8 mouse cellular contexts compared by ENCODE assay signal in the genomic region with DNA sequence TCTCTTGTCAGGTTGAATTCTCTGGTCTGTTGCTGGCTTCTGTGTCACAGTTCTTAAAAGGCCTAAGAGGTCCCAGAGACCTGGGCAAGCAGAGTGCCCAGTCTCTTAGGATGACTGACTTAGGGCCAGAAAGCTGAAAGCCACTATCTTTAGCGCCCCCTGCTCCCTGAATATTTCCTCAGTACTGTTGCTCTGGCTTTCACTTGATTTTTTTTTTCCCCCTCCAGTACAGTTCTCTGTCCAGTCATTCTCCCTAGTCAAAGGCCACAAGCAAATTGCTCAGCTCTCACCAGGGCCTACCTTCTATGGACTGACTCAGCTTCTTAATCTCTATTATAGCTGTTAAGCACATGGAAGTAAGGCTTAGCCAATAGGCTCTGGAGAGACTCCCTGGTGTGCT. TPM values are rescaled to one million over a fixed set of nuclear protein-coding genes. Genes with fewer than 3 reads are reported as not detected.
DNase-seq lines count a peak whose midpoint lies in the region; ATAC-seq lines count a peak whose summit lies in the region.

No protein-coding gene starts in this region.

- ATAC-seq in heart, embryonic 15.5 days (replicated peaks; ENCODE audit: insufficient number of reproducible peaks, insufficient read depth, low FRiP score, low read depth), result no peak
- ATAC-seq in forebrain, embryonic 13.5 days, result no peak
- no peak for ATAC-seq in limb, embryonic 12.5 days (ENCODE audit: insufficient number of reproducible peaks, insufficient read depth, low FRiP score, low TSS enrichment, low read depth)

- peaks cover 42% of the 10 kb centered on the region for H3K4me1 ChIP-seq in heart, embryonic 15.5 days (replicated peaks)
- peaks cover 59% of the 10 kb centered on the region for H3K4me1 ChIP-seq in forebrain, embryonic 13.5 days
- H3K4me1 ChIP-seq in limb, embryonic 12.5 days (replicated peaks), result peaks cover 41% of the 10 kb centered on the region

- DNase-seq in heart, postnatal 25 days (ENCODE audit: low spot score), result no peak
- peak; percentile 73 for DNase-seq in MN1 (ENCODE audit: low spot score)
- DNase-seq in retina, embryonic 14.5 days (ENCODE audit: low spot score), result peak; percentile 49
- no peak for DNase-seq in ovary, postnatal 10 days (ENCODE audit: low spot score)
- no peak for DNase-seq in layer of hippocampus, adult 8-10 months (ENCODE audit: low spot score in 2 of 2)

- H3K27me3 ChIP-seq in heart, embryonic 15.5 days, result no peaks in the 10 kb centered on the region
- no peaks in the 10 kb centered on the region for H3K27me3 ChIP-seq in forebrain, embryonic 13.5 days
- H3K27me3 ChIP-seq in limb, embryonic 12.5 days, result no peaks in the 10 kb centered on the region

- H3K9me3 ChIP-seq in heart, embryonic 15.5 days (replicated peaks), result no peaks in the 10 kb centered on the region
- H3K9me3 ChIP-seq in forebrain, embryonic 13.5 days (replicated peaks), result no peaks in the 10 kb centered on the region
- no peaks in the 10 kb centered on the region for H3K9me3 ChIP-seq in limb, embryonic 12.5 days

- intact Hi-C loops in heart, postnatal 25 days (cut with DNase I), result loop anchor here (5.0 kb wide), 1 partner anchor 35 kb away; no protein-coding TSS in a partner anchor

- H3K27ac ChIP-seq in heart, embryonic 15.5 days, result peak overlapping the region; percentile 95
- H3K27ac ChIP-seq in forebrain, embryonic 13.5 days, result no peak overlapping the region
- H3K27ac ChIP-seq in limb, embryonic 12.5 days, result no peak overlapping the region

- peak overlapping the region; percentile 75 for H3K4me2 ChIP-seq in heart, embryonic 15.5 days
- H3K4me2 ChIP-seq in forebrain, embryonic 13.5 days, result peak overlapping the region; percentile 93
- peak overlapping the region; percentile 90 for H3K4me2 ChIP-seq in limb, embryonic 12.5 days

- 9% methylated on average over 1 of the region's 1 CpGs for WGBS in heart, embryonic 15.5 days
- 6% methylated on average over 1 of the region's 1 CpGs for WGBS in forebrain, embryonic 13.5 days
- WGBS in limb, embryonic 12.5 days, result 13% methylated on average over 1 of the region's 1 CpGs

- peak overlapping the region; percentile 95 for H3K4me3 ChIP-seq in heart, embryonic 15.5 days
- H3K4me3 ChIP-seq in forebrain, embryonic 13.5 days, result peak overlapping the region; percentile 97
- peak overlapping the region; percentile 97 for H3K4me3 ChIP-seq in limb, embryonic 12.5 days (replicated peaks)

- H3K9ac ChIP-seq in heart, embryonic 15.5 days, result peak overlapping the region; percentile 93
- H3K9ac ChIP-seq in forebrain, embryonic 13.5 days, result peak overlapping the region; percentile 99
- peak overlapping the region; percentile 97; the same call in 1 of the 2 replicates for H3K9ac ChIP-seq in limb, embryonic 12.5 days (replicated peaks)

- H3K36me3 ChIP-seq in heart, embryonic 15.5 days, result peaks cover 11% of the 10 kb centered on the region
- H3K36me3 ChIP-seq in forebrain, embryonic 13.5 days (ENCODE audit: poor library complexity, severe bottlenecking), result peaks cover 31% of the 10 kb centered on the region
- H3K36me3 ChIP-seq in limb, embryonic 12.5 days, result peaks cover 36% of the 10 kb centered on the region

RNA-seq across cellular contexts. Expression of gene Nutf2, which starts 1.6 kb away (rescaled TPM):
- polyA plus RNA-seq in heart, embryonic 15.5 days (2015; fragmentation: Nextera tagmentation; extraction: Ambion mirVana), result 154 and 173 TPM in 2 replicates
- 10 to 100 TPM; 30.7 to 35.0 TPM for total RNA-seq in heart, postnatal 25 days (2021)
- polyA plus RNA-seq in forebrain, embryonic 13.5 days (2015; fragmentation: Nextera tagmentation; extraction: Ambion mirVana), result 254 and 295 TPM in 2 replicates
- polyA plus RNA-seq in limb, embryonic 12.5 days (2016; fragmentation: Nextera tagmentation; extraction: Ambion mirVana), result 253 and 266 TPM in 2 replicates
- total RNA-seq in layer of hippocampus, adult 8-10 months (2022), result 10 to 100 TPM; 12.8 to 36.2 (median 22.6) TPM

RNA-seq across cellular contexts. Expression of gene Thap11, which starts 7.0 kb away (rescaled TPM):
- polyA plus RNA-seq in heart, embryonic 15.5 days (2015; fragmentation: Nextera tagmentation; extraction: Ambion mirVana), result 44.7 and 52.5 TPM in 2 replicates
- 10 to 100 TPM; 23.8 to 27.4 TPM for total RNA-seq in heart, postnatal 25 days (2021)
- 65.9 and 68.3 TPM in 2 replicates for polyA plus RNA-seq in forebrain, embryonic 13.5 days (2015; fragmentation: Nextera tagmentation; extraction: Ambion mirVana)
- 85.6 and 96.3 TPM in 2 replicates for polyA plus RNA-seq in limb, embryonic 12.5 days (2016; fragmentation: Nextera tagmentation; extraction: Ambion mirVana)
- total RNA-seq in layer of hippocampus, adult 8-10 months (2022), result 10 to 100 TPM; 36.4 to 39.7 (median 38.3) TPM

RNA-seq across cellular contexts. Expression of gene Cenpt, which starts 8.9 kb away (rescaled TPM):
- polyA plus RNA-seq in heart, embryonic 15.5 days (2015; fragmentation: Nextera tagmentation; extraction: Ambion mirVana), result 30.1 and 36.8 TPM in 2 replicates
- 1 to 10 TPM; 2.2 to 2.9 TPM for total RNA-seq in heart, postnatal 25 days (2021)
- 68.8 and 71.4 TPM in 2 replicates for polyA plus RNA-seq in forebrain, embryonic 13.5 days (2015; fragmentation: Nextera tagmentation; extraction: Ambion mirVana)
- polyA plus RNA-seq in limb, embryonic 12.5 days (2016; fragmentation: Nextera tagmentation; extraction: Ambion mirVana), result 55.3 and 59.2 TPM in 2 replicates
- 10 to 100 TPM; 11.6 to 18.5 (median 14.0) TPM for total RNA-seq in layer of hippocampus, adult 8-10 months (2022)

RNA-seq across cellular contexts. Expression of gene Edc4, which starts 18.7 kb away (rescaled TPM):
- polyA plus RNA-seq in heart, embryonic 15.5 days (2015; fragmentation: Nextera tagmentation; extraction: Ambion mirVana), result 25.3 and 34.7 TPM in 2 replicates
- total RNA-seq in heart, postnatal 25 days (2021), result 10 to 100 TPM; 23.5 to 23.8 TPM
- 46.4 and 56.9 TPM in 2 replicates for polyA plus RNA-seq in forebrain, embryonic 13.5 days (2015; fragmentation: Nextera tagmentation; extraction: Ambion mirVana)
- 72.0 and 75.7 TPM in 2 replicates for polyA plus RNA-seq in limb, embryonic 12.5 days (2016; fragmentation: Nextera tagmentation; extraction: Ambion mirVana)
- 10 to 100 TPM; 65.0 to 72.8 (median 69.3) TPM for total RNA-seq in layer of hippocampus, adult 8-10 months (2022)

RNA-seq across cellular contexts. Expression of gene Nrn1l, which starts 31.4 kb away (rescaled TPM):
- polyA plus RNA-seq in heart, embryonic 15.5 days (2015; fragmentation: Nextera tagmentation; extraction: Ambion mirVana), result 0.73 and 0.80 TPM in 2 replicates
- total RNA-seq in heart, postnatal 25 days (2021), result under 1 TPM; 0.61 to 0.65 TPM
- polyA plus RNA-seq in forebrain, embryonic 13.5 days (2015; fragmentation: Nextera tagmentation; extraction: Ambion mirVana), result 0.50 and 0.84 TPM in 2 replicates
- 0.38 and 0.77 TPM in 2 replicates for polyA plus RNA-seq in limb, embryonic 12.5 days (2016; fragmentation: Nextera tagmentation; extraction: Ambion mirVana)
- 1 to 10 TPM in 2 of 4 experiments, under 1 TPM in 1, not detected in 1; 0.92 to 2.9 (median 2.7) TPM for total RNA-seq in layer of hippocampus, adult 8-10 months (2022)

Comparison
In these comparisons a context has a peak if more than half of its experiments do, and no peak if none do; other contexts are left out.
1. DNase-seq: peak in MN1 (single experiment) and retina, embryonic 14.5 days (single experiment); none in heart, postnatal 25 days (single experiment), ovary, postnatal 10 days (single experiment) and layer of hippocampus, adult 8-10 months (0 of 2).
2. Peak in every context shown above with its lines, with median percentiles within 50 percentile points of each other: H3K4me2 ChIP-seq, H3K4me3 ChIP-seq and H3K9ac ChIP-seq.